Mouse (Mus musculus) limb, embryonic 12.5 days (tissue): ENCODE measurements around the gene Nlrc5. TPM values are rescaled to one million over a fixed set of nuclear protein-coding genes. Genes with fewer than 3 reads are reported as not detected.

Experiments used
- ATAC-seq: fragments of 200-750 bp; cut with Nextera tagmentation; 2 replicates; pipeline ENCODE4 v1.8.0; 2017; ENCODE audit warnings: low read depth, moderate TSS enrichment; ENCODE audit not compliant: insufficient number of reproducible peaks, insufficient read depth, low FRiP score, low TSS enrichment
- H3K27ac ChIP-seq: fragments of 300-500 bp; sonication (generic); 2 replicates; pipeline ENCODE4 v1.5.1; 2016; ENCODE audit warnings: mild to moderate bottlenecking, moderate library complexity
- H3K27me3 ChIP-seq: fragments of 300-500 bp; sonication (generic); 2 replicates; pipeline ENCODE4 v1.6.1; 2016; ENCODE audit warnings: mild to moderate bottlenecking, moderate library complexity
- H3K36me3 ChIP-seq: fragments of 300-500 bp; sonication (generic); 2 replicates; pipeline ENCODE4 v1.6.1; 2016; ENCODE audit warnings: mild to moderate bottlenecking, moderate library complexity
- H3K4me1 ChIP-seq: fragments of 300-500 bp; sonication (generic); replicated peaks from 2 replicates; pipeline ENCODE4 v1.6.1; 2016
- H3K4me2 ChIP-seq: fragments of 300-500 bp; sonication (generic); 2 replicates; pipeline ENCODE4 v1.6.1; 2016; ENCODE audit warnings: mild to moderate bottlenecking, moderate library complexity
- H3K4me3 ChIP-seq: fragments of 300-500 bp; sonication (generic); replicated peaks from 2 replicates; pipeline ENCODE4 v1.5.1; 2016; ENCODE audit warnings: mild to moderate bottlenecking
- H3K9ac ChIP-seq: fragments of 300-500 bp; sonication (generic); replicated peaks from 2 replicates; pipeline ENCODE4 v1.6.1; 2016; ENCODE audit warnings: mild to moderate bottlenecking, moderate library complexity
- H3K9me3 ChIP-seq: fragments of 300-500 bp; sonication (generic); 2 replicates; pipeline ENCODE4 v1.6.1; 2016; ENCODE audit warnings: mild to moderate bottlenecking, moderate library complexity
- WGBS: fragments of 180-500 bp; shearing (Covaris S2); methylation state at CpG from one replicate; pipeline ENCODE4 v1.1.7; 2016; 5-methylcytosine and 5-hydroxymethylcytosine counted together
- polyA plus RNA-seq: library from polyadenylated mRNA; unstranded; fragments of >200 nt; fragmentation: Nextera tagmentation; extraction: Ambion mirVana; gene quantifications from 2 replicates; pipeline ENCODE4 v1.2.1, GENCODE M21; 2016

Nlrc5 gene
- polyA plus RNA-seq, 1 experiment from 2014 or later, result 0.09 TPM

DNA sequence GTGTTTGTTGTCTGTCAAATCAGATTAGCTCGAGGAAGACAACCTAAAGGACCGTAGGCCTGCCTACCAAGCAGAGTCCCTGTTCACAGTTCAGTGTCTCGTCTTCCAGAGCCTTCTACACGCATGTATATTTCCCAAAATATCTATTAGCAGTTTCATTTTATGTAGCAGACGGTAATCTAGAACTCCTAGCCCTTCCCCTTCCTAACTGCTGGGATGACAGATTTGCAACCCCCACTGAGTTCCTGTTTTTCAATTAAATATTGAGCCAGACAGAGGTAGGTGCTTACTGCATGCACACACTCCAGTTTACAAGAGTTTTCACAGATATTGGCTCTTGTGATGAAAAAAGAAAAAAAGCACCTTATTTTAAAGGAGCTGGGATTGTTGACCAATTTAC is 115.3 kb downstream of the Nlrc5 start:
- ATAC-seq, result no peak
- WGBS, result 68% methylated on average over 5 of the region's 5 CpGs

DNA sequence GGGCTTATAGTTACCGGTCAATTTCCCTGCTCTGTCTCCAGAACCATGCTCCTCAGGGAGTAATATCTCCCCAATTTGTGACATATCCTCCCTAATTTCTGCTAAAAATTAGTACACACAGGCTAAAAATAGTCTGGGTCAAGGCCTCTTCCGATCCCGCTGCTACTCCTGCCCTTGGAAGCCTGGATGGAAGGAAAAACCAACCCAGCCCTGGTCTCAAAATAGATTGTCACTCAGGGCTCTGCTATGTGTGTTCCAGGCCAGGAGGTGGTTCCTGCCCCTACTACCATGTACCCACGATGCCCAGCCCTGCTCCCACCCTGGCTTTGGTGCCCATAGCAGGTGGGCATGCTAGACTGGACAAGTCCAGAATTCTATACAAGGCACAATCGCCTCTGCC is 115.8 kb downstream of the Nlrc5 start:
- Histone ChIP-seq H3K9ac (no peak overlapping the region), H3K27ac (no peak overlapping the region), H3K36me3 (no peaks in the 10 kb centered on the region), H3K9me3 (no peaks in the 10 kb centered on the region), H3K4me1 (peaks cover 12% of the 10 kb centered on the region), H3K4me2 (no peak overlapping the region), H3K4me3 (no peak overlapping the region), H3K27me3 (no peaks in the 10 kb centered on the region)
- no peak for ATAC-seq
- WGBS, result 89% methylated on average over 5 of the region's 5 CpGs

More for the DNA sequence above, 115.3 kb downstream of the Nlrc5 start:
- Histone ChIP-seq H3K36me3 (no peaks in the 10 kb centered on the region), H3K9me3 (no peaks in the 10 kb centered on the region), H3K9ac (no peak overlapping the region), H3K4me3 (no peak overlapping the region), H3K27me3 (no peaks in the 10 kb centered on the region), H3K4me1 (peaks cover 12% of the 10 kb centered on the region), H3K4me2 (no peak overlapping the region), H3K27ac (no peak overlapping the region)

DNA sequence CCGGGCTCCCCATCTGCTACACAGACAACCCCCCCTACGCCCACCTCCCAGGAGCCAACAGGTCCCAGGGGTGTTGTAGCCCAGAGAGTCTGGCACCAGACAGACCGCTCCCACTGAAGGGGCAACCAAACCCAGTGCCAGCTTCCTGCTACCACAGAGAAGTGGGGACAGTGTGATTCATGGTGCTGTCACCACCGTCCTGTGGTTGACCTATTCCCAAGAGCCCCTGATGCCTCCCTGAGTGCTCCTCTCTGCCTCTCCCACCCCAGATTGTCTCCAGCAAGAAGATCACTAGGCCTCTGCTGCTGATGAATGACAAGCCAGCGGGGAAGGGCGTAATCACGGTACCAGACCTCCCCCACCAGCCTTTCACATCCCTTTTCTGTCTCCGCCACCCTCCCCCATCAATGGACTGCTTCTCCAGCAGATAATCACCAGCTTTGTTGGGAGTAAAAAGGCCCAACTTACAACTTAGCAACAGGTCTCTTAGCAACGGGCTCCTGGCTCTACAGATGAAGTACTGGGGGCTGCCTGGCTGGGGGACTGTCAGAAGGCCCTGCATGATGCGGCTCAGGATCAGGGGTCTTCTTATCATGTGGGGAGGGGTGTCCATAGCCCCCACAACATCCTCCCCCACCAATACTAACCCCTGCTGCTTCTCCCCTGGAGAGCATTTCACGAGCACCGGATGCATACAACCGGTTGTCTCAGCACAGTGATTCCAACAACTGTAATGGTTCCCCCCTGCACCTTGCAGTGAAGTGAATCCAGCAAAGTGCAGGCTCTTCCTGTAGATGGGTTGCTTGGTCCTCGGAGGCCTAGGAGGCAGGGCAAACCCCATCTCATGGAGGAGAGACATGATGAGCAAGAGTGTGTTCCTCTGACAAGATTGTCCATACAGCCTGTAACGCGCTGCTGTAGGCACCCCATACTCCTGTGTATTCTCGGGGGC is 117.6 kb downstream of the Nlrc5 start:
- no peak overlapping the region for H3K4me2 ChIP-seq
- ATAC-seq, result no peak; the same call in 1 of the 2 replicates
- H3K9me3 ChIP-seq, result no peaks in the 10 kb centered on the region
- no peak overlapping the region for H3K4me3 ChIP-seq
- 56% methylated on average over 17 of the region's 17 CpGs for WGBS
- no peaks in the 10 kb centered on the region for H3K36me3 ChIP-seq
- no peak overlapping the region for H3K27ac ChIP-seq
- H3K27me3 ChIP-seq, result no peaks in the 10 kb centered on the region
- peaks cover 12% of the 10 kb centered on the region for H3K4me1 ChIP-seq
- H3K9ac ChIP-seq, result no peak overlapping the region

DNA sequence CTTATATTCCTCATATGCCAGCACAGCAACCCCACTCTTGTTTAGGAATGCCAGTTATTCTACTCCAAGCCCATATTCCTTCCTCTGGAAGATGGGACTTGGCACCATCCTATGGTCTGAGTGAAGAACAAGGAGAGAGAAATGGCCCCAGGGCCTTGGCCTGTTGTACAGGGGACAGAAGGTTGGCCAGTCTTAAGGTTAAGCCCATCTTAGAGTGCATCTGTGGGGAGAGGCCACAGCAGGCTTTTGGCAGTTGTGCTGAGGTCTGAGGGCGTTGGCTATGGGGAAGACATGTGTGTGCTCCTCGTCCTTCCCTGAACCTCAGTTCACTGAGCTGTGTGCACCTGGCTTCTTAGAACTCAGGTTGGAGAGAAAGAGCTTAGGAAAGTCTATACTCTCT is 118.5 kb downstream of the Nlrc5 start:
- no peak for ATAC-seq
- Histone ChIP-seq H3K36me3 (no peaks in the 10 kb centered on the region), H3K9ac (no peak overlapping the region), H3K27me3 (no peaks in the 10 kb centered on the region), H3K9me3 (no peaks in the 10 kb centered on the region), H3K4me2 (no peak overlapping the region), H3K4me3 (no peak overlapping the region), H3K4me1 (peaks cover 12% of the 10 kb centered on the region), H3K27ac (no peak overlapping the region)
- 81% methylated on average over 2 of the region's 2 CpGs for WGBS

DNA sequence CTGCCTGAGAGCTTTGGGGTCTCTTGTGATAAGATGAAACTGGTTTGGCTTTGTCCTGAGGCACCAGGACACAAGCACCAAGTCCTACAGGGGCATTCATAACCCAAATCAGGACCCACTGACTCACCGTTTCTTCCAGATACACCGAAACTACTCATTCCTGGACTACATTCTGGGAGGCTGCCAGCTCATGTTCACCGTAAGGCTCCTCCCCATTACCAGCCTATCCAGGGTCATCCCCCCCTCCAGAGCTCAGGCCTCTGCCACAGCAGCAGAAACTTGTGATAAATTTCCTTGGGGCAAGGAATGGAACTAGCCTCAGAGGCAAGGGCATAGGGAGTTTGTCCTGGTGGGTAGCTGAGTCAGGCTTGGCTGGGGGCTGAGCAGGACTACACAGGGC is 123.1 kb downstream of the Nlrc5 start:
- H3K4me1 ChIP-seq, result no peaks in the 10 kb centered on the region
- no peaks in the 10 kb centered on the region for H3K36me3 ChIP-seq
- no peaks in the 10 kb centered on the region for H3K27me3 ChIP-seq
- WGBS, result 86% methylated on average over 3 of the region's 3 CpGs
- H3K27ac ChIP-seq, result no peak overlapping the region
- H3K4me2 ChIP-seq, result no peak overlapping the region
- no peaks in the 10 kb centered on the region for H3K9me3 ChIP-seq
- ATAC-seq, result no peak
- no peak overlapping the region for H3K9ac ChIP-seq
- no peak overlapping the region for H3K4me3 ChIP-seq

DNA sequence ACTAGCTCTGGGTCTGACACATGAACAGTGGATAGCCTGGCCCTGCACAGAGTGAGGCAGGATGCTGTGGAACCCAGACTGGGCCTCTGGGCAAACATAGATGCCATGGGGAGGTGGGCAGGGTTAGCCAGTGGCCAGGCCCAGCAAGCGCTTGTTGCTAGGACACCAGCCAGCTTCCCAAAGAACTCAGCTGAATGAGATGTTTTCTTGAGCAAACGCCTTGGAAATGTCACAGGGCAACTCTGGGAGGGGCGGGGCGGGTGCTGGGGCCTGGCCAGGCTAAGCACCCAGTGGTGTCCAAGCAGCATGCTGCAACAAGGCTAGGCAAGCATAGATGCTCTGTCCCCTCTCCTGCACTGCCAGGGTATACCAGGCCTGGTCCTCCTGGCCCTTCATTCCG is 127.1 kb downstream of the Nlrc5 start:
- H3K27me3 ChIP-seq, result no peaks in the 10 kb centered on the region
- no peak for ATAC-seq
- H3K4me2 ChIP-seq, result no peak overlapping the region
- H3K4me1 ChIP-seq, result peaks cover under 1% of the 10 kb centered on the region
- WGBS, result 77% methylated on average over 5 of the region's 5 CpGs
- no peak overlapping the region for H3K4me3 ChIP-seq
- no peak overlapping the region; the same call in 1 of the 2 replicates for H3K9ac ChIP-seq
- no peak overlapping the region for H3K27ac ChIP-seq
- no peaks in the 10 kb centered on the region for H3K36me3 ChIP-seq
- H3K9me3 ChIP-seq, result no peaks in the 10 kb centered on the region

DNA sequence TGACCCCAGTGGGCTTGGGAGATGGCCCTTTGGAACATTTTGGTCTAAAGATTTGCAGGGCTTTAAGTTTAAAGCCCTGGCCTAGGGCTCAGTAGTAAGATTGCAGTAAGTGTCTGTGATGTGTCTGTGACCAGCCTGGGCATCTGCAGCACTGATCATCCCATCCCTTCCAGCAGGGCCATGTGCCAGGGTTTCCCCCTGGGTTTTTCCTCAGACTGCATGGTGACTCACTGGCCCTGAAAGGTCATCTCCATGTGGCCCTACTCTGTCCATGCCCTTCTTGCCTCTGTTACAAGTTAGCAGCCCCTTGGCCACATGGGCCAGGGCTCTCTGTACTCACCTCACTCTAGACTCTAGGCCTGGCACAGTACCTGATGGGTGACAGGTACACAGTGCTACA is 130.3 kb downstream of the Nlrc5 start:
- no peak overlapping the region for H3K4me3 ChIP-seq
- ATAC-seq, result no peak
- H3K4me1 ChIP-seq, result peaks cover 13% of the 10 kb centered on the region
- H3K9me3 ChIP-seq, result no peaks in the 10 kb centered on the region
- no peak overlapping the region for H3K27ac ChIP-seq
- no peaks in the 10 kb centered on the region for H3K27me3 ChIP-seq
- no peaks in the 10 kb centered on the region for H3K36me3 ChIP-seq
- H3K4me2 ChIP-seq, result no peak overlapping the region
- H3K9ac ChIP-seq, result no peak overlapping the region

DNA sequence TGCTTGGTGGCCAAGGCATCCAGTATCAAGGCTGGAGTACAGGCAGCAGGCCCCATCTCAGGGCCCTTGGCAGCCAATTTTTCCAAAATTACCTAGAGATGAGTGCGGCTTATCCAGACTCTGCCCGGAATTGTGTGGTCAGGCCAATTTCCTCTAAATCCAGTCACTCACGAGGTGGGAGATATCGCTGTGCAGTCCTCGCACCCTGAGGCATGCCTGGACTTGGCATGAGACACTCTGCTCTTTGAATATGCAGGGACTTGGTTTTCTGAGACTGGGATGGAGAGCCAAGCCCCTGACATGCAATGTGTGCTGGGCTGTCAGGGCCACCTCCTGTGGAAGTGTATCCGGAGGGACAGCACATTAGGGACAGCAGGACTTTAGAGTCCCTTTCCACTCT is 131.9 kb downstream of the Nlrc5 start:
- no peak overlapping the region for H3K4me2 ChIP-seq
- no peaks in the 10 kb centered on the region for H3K36me3 ChIP-seq
- 70% methylated on average over 6 of the region's 6 CpGs for WGBS
- no peak overlapping the region for H3K9ac ChIP-seq
- H3K27ac ChIP-seq, result no peak overlapping the region
- H3K9me3 ChIP-seq, result no peaks in the 10 kb centered on the region
- no peak overlapping the region for H3K4me3 ChIP-seq
- no peak for ATAC-seq
- peaks cover 16% of the 10 kb centered on the region for H3K4me1 ChIP-seq
- no peaks in the 10 kb centered on the region for H3K27me3 ChIP-seq

DNA sequence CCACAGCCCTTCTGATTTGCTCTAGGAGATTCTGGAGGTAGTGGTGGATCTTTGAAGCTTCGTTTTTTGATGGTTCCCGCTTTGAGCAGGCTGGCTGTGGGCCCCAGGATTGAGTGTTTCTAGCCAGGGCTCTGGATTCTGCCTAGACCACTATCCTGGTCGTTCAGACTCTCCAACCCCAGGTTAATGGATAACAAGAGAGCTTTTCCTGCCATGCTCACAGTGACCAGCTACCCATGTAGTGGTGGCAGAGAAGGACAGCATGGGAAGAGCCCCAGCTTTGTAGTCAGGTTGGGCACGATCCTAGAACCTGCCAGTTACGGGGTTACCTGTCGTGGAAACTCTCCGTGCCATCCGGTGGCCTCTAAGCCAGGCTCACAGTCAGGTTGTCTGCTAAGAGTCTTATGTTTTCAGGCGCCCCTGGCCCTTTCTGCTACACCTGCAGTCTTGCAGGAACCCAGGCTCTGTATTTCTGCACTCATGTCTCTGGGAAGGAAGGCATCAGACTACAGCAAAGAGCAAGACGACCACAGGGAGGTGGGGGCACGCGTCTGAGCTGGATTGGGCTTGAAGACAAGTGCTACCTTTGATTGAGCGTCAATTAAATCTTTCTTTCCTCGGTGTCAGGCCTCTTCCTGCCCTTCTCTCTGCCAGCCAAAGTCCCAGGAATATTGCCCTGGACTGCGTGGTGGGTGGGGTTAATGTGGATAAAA is 132.4 kb downstream of the Nlrc5 start:
- 58% methylated on average over 15 of the region's 15 CpGs for WGBS

DNA sequence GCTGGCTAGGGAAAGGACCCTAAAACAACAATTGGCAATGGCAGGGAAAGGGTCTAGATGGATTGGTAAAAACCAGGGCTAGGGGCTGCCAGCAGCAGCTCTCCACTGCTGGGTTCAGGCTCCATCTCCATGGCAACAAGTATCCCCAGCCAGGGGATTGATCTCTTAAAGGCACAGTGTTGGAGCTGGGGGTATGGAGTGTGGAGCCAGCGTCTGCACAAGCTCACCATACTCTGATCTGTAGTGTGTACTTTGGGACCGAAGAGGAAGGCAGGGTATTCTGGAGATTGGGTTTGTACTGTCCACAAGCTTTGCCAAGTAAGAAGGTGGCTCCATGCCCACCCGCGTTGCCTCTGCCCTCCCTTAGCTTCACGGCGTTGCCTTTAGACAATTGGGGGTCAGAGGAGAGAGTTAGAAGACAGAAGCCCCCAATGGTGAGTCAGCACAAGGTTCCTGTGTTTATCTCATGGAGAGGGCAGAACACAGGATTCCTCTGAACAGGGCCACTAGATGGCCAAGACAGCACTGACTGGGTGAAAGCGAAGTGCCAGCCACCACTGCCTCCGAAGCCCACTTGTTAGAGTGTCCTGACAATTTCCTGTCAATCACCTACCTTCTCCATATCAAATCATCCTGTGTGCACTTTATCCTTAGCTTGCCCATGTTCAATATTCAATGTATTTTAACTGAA is 133.1 kb downstream of the Nlrc5 start:
- no peak for ATAC-seq
- Histone ChIP-seq H3K9ac (no peak overlapping the region), H3K4me1 (peaks cover 16% of the 10 kb centered on the region), H3K4me3 (no peak overlapping the region), H3K9me3 (no peaks in the 10 kb centered on the region), H3K27me3 (no peaks in the 10 kb centered on the region), H3K4me2 (no peak overlapping the region), H3K36me3 (no peaks in the 10 kb centered on the region), H3K27ac (no peak overlapping the region)
- WGBS, result 79% methylated on average over 8 of the region's 8 CpGs

More for the DNA sequence above, 132.4 kb downstream of the Nlrc5 start:
- Histone ChIP-seq H3K36me3 (no peaks in the 10 kb centered on the region), H3K4me2 (no peak overlapping the region), H3K9ac (no peak overlapping the region), H3K27ac (no peak overlapping the region), H3K4me1 (peaks cover 16% of the 10 kb centered on the region), H3K4me3 (no peak overlapping the region), H3K9me3 (no peaks in the 10 kb centered on the region), H3K27me3 (no peaks in the 10 kb centered on the region)
- no peak for ATAC-seq

DNA sequence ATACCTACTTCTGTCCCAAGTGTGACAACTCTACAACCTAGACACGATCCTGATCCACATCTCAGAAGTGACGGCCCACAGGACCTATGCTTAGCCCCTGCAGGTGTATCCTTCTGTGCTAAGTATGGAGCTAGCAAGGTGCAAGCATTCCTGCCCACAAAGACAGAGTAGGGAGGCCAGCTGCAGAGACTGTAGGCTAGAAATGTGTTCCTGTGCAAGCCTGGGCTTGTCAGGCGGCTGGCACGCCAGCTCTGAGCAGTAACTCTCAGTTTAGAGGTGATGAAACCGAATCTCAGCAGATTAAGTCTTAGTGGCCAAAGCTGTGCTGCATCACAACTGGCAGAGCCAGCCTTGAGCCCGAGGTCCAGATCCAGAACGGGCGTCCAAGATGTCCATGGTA is 133.9 kb downstream of the Nlrc5 start:
- Histone ChIP-seq H3K9ac (no peak overlapping the region), H3K27me3 (no peaks in the 10 kb centered on the region), H3K27ac (no peak overlapping the region), H3K4me3 (no peak overlapping the region), H3K4me2 (no peak overlapping the region), H3K36me3 (peaks cover 4% of the 10 kb centered on the region), H3K9me3 (no peaks in the 10 kb centered on the region), H3K4me1 (peaks cover 16% of the 10 kb centered on the region)
- ATAC-seq, result no peak
- WGBS, result 85% methylated on average over 8 of the region's 8 CpGs
